Mouse (Mus musculus): ENCODE measurements around the gene Gmpr.

Gene Gmpr

GRCm38 (mm10) chr13:45507274-45508229, at the start of gene Gmpr:
Gmpr (plus strand) TSS chr13:45507444.
- in situ Hi-C loops (cut with MboI; ENCODE audit: unreplicated experiment in 2 of 2): no loop called here

- in situ Hi-C loops (cut with MboI; ENCODE audit: unreplicated experiment in 2 of 2): loop anchor here (10.0 to 25.0 kb wide), 4 partner anchors 507 to 1280 kb away; partner anchors contain the start of genes Jarid2 (in 2 of the 2), Atxn1 (in 1 of the 2) and Nup153 (in 1 of the 2)
Observed at GRCm38 (mm10) chr13:45457459-45457858, 49.8 kb upstream of the Gmpr start.

- in situ Hi-C loops (cut with MboI; ENCODE audit: unreplicated experiment in 2 of 2): loop anchor here (25.0 kb wide), 3 partner anchors 723 to 1277 kb away; partner anchors contain the start of genes Jarid2 (in 2 of the 2) and Nup153 (in 1 of the 2)
Observed at GRCm38 (mm10) chr13:45460177-45460576, 47.1 kb upstream of the Gmpr start.

GRCm38 (mm10) chr13:45461370-45461958, 45.8 kb upstream of the Gmpr start:
- in situ Hi-C loops (cut with MboI; ENCODE audit: unreplicated experiment in 2 of 2): loop anchor here (25.0 kb wide), 3 partner anchors 724 to 1276 kb away; partner anchors contain the start of genes Jarid2 (in 2 of the 2) and Nup153 (in 1 of the 2)

GRCm38 (mm10) chr13:45465616-45466015, 41.6 kb upstream of the Gmpr start:
- in situ Hi-C loops (cut with MboI; ENCODE audit: unreplicated experiment in 2 of 2): loop anchor here (25.0 kb wide), 3 partner anchors 728 to 1272 kb away; partner anchors contain the start of genes Jarid2 (in 2 of the 2) and Nup153 (in 1 of the 2)

- in situ Hi-C loops (cut with MboI; ENCODE audit: unreplicated experiment in 2 of 2): loop anchor here (25.0 kb wide), 3 partner anchors 729 to 1271 kb away; partner anchors contain the start of genes Jarid2 (in 2 of the 2) and Nup153 (in 1 of the 2)
Observed at GRCm38 (mm10) chr13:45466031-45466519, 41.2 kb upstream of the Gmpr start.

- in situ Hi-C loops (cut with MboI; ENCODE audit: unreplicated experiment in 2 of 2): loop anchor here (25.0 kb wide), 3 partner anchors 731 to 1269 kb away; partner anchors contain the start of genes Jarid2 (in 2 of the 2) and Nup153 (in 1 of the 2)
Observed at GRCm38 (mm10) chr13:45468751-45469150, 38.5 kb upstream of the Gmpr start.

- in situ Hi-C loops (cut with MboI; ENCODE audit: unreplicated experiment in 2 of 2): loop anchor here (10.0 to 25.0 kb wide), 6 partner anchors 55 to 1268 kb away; partner anchors contain the start of genes Jarid2 (in 2 of the 2), Dtnbp1 (in 1 of the 2) and Nup153 (in 1 of the 2)
Observed at GRCm38 (mm10) chr13:45469481-45470301, 37.6 kb upstream of the Gmpr start.

GRCm38 (mm10) chr13:45473311-45473710, 33.9 kb upstream of the Gmpr start:
- in situ Hi-C loops (cut with MboI; ENCODE audit: unreplicated experiment in 2 of 2): loop anchor here (10.0 to 25.0 kb wide), 6 partner anchors 59 to 1264 kb away; partner anchors contain the start of genes Jarid2 (in 2 of the 2), Dtnbp1 (in 1 of the 2) and Nup153 (in 1 of the 2)

- in situ Hi-C loops (cut with MboI; ENCODE audit: unreplicated experiment in 2 of 2): loop anchor here (5.0 to 25.0 kb wide), 8 partner anchors 33 to 1888 kb away; partner anchors contain the start of gene Dtnbp1 (in 1 of the 2)
Observed at GRCm38 (mm10) chr13:45475297-45475696, 31.9 kb upstream of the Gmpr start.

- in situ Hi-C loops (cut with MboI; ENCODE audit: unreplicated experiment in 2 of 2): loop anchor here (5.0 to 25.0 kb wide), 8 partner anchors 35 to 1890 kb away; partner anchors contain the start of gene Dtnbp1 (in 1 of the 2)
Observed at GRCm38 (mm10) chr13:45477183-45477582, 30.1 kb upstream of the Gmpr start.

GRCm38 (mm10) chr13:45479951-45480350, 27.3 kb upstream of the Gmpr start:
- in situ Hi-C loops (cut with MboI; ENCODE audit: unreplicated experiment in 2 of 2): loop anchor here (5.0 to 25.0 kb wide), 8 partner anchors 38 to 1893 kb away; partner anchors contain the start of gene Dtnbp1 (in 1 of the 2)

- in situ Hi-C loops (cut with MboI; ENCODE audit: unreplicated experiment in 2 of 2): loop anchor here in 1 of 2 experiments (25.0 kb wide), 1 partner anchor 1896 kb away; no protein-coding TSS in a partner anchor
Observed at GRCm38 (mm10) chr13:45483215-45483614, 24.0 kb upstream of the Gmpr start.

GRCm38 (mm10) chr13:45483949-45484348, 23.3 kb upstream of the Gmpr start:
- in situ Hi-C loops (cut with MboI; ENCODE audit: unreplicated experiment in 2 of 2): loop anchor here in 1 of 2 experiments (25.0 kb wide), 1 partner anchor 1897 kb away; no protein-coding TSS in a partner anchor

GRCm38 (mm10) chr13:45485602-45486001, 21.6 kb upstream of the Gmpr start:
- in situ Hi-C loops (cut with MboI; ENCODE audit: unreplicated experiment in 2 of 2): loop anchor here in 1 of 2 experiments (25.0 kb wide), 1 partner anchor 1898 kb away; no protein-coding TSS in a partner anchor

- in situ Hi-C loops (cut with MboI; ENCODE audit: unreplicated experiment in 2 of 2): loop anchor here in 1 of 2 experiments (25.0 kb wide), 1 partner anchor 1899 kb away; no protein-coding TSS in a partner anchor
Observed at GRCm38 (mm10) chr13:45486598-45486997, 20.6 kb upstream of the Gmpr start.

GRCm38 (mm10) chr13:45491991-45492732, 15.1 kb upstream of the Gmpr start:
- in situ Hi-C loops (cut with MboI; ENCODE audit: unreplicated experiment in 2 of 2): loop anchor here in 1 of 2 experiments (25.0 kb wide), 1 partner anchor 1905 kb away; no protein-coding TSS in a partner anchor

GRCm38 (mm10) chr13:45493846-45494245, 13.4 kb upstream of the Gmpr start:
- in situ Hi-C loops (cut with MboI; ENCODE audit: unreplicated experiment in 2 of 2): loop anchor here in 1 of 2 experiments (25.0 kb wide), 1 partner anchor 1907 kb away; no protein-coding TSS in a partner anchor
